Mouse (Mus musculus): ENCODE data around the gene Galnt18. TPM values are rescaled to one million over a fixed set of nuclear protein-coding genes. Genes with fewer than 3 reads are reported as not detected.

Galnt18 gene
- polyA plus RNA-seq, 1 experiment from 2014 or later = 13.4 TPM

DNA sequence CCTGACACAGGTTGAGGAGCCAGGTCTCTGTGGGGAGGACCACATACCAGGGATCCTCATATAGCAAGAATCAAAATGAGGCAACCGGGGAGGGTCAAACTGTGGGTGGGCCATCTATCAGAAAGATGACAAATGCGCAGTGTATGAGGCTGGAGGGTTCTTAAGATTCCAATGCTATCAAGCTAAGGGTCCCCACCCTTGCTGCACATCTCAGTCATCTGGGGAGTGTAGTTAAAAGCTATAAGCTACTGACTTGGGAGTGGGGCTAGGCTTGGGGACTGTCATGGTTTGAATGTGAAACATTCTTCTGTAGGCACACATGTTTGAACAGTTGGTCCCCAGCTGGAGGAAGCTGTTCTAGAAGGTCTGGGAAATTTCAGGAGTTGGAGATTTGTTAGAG is 288.2 kb downstream of the Galnt18 start:
- no peak for DNase-seq (ENCODE audit: low spot score)

DNA sequence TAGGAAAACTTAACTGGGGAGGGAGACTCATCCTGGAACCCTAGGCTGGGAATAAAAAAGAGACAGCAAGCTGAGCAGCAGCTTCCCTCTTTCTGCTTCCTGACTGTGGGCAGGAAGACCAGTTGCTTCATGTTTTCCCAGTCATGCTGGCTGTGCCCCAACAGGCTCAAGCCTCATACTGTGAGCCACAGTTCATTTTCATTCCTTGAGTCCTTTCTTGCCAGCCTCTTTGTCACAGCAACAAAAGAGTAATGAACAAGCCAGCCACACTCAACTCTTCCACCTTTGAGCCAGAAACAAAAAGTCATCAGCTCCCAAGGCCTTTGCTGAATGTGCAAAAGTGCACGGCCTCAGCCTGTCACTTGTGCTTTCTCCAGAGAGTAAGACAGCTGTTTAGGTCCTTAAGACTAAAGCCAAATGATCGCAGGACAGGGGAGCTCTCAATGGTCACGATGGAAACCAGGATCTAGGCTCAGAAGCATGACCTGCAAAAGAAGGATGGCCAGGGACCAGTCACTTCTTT is 292.9 kb downstream of the Galnt18 start:
- DNase-seq (ENCODE audit: low spot score) = no peak

DNA sequence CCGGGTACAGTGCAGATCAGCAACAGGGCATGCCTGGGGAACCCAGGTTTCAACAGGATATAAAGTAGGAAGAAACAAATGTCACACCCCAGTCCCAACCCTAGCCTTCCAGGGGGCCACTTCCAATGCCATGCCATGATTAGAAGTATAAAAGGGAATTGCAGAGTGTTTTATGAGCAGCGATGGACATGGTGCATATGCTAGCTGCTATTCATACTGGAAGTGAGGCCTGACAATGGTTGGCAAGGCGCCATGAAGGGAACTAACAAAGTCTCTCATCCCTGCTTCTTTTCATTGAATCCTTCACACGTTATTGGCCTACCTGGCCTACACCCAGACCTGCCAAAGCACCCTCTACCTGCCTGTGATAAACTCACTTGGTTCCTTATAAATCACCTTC is 295.9 kb downstream of the Galnt18 start:
- DNase-seq (ENCODE audit: low spot score) = no peak

DNA sequence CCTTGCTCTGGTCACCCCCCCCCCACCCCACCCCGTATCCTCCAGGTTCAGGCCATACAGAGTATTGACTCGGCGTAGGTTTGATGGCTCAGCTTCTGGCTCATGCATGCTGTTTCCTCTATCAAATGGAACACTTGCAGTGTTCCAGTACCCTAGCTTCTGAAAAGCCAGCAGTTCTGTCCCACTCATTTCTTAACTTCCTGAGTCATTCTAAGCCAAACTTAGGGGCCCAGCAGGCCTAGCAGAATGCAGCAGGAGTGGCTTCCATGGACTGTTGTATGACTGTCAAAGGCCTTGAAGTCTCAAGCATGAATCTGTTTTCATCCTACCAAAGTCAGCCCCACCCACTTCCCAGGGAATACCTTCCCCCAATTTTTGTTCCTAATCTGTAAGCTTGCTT is 296.5 kb downstream of the Galnt18 start:
- no peak for DNase-seq (ENCODE audit: low spot score)

DNA sequence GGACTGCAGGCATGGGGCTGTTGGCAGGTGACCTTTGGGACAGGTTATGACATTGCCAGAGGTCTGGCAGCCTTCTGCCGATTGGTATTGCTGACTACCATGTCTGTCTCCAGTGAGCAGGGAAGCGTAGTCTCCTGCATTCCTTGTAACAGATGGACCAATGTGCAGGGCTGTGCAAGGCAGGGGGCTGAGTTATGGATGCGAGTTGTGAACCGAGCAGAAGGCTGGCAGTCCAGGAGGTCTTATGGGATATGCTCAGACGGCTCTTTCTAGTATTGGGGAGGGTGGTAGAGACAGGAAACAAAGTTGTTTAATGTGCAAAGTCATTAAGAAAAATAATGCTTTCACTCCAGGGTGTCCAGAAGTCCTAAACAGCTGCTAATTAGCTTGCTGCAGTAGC is 312.1 kb downstream of the Galnt18 start:
- DNase-seq (ENCODE audit: low spot score) = no peak

DNA sequence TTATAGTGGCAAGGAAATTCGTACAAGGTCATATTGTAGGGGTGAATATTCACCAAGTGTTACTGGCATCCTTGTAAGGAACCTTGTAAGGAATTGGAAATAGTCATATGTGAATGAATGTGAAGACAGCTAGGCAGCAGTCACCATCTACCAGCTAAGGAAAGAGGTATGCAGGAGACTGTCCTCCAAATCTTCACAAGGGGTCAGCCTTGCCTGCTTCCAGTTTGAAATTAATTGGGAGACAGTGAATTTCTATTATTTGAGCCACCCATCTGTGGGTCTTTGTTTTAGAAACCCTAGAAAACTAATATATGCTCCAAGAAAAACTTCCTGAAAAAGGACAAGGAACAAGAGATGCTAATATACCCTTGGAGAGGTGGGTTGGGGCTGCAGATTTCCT is 313.1 kb downstream of the Galnt18 start:
- DNase-seq (ENCODE audit: low spot score) = no peak

- no peak for DNase-seq (ENCODE audit: low spot score)
Observed at GRCm38 (mm10) chr7:111466121-111466520, 313.7 kb downstream of the Galnt18 start.

DNA sequence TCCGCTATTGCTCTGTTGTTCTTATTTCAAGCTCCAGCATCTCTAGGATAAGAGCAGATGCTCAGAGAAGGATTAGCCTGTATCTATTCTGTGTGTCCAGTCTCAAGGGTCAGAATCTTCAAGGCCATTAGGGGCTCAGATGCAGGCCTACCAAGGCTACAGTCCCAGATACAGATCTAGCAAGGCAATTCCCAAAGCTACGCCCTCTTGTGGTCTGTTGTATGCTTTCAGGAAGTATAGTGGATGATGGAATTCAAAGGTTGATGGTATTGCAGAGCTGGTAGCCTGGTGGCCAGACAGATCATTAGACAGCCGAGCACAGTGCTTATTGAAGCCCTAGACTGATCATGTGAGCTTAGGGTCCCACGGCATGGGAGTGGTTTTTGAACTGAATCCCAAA is 320.1 kb downstream of the Galnt18 start:
- no peak for DNase-seq (ENCODE audit: low spot score)

GRCm38 (mm10) chr7:111456007-111456406 is 323.8 kb downstream of the Galnt18 start:
- DNase-seq (ENCODE audit: low spot score) = no peak

DNA sequence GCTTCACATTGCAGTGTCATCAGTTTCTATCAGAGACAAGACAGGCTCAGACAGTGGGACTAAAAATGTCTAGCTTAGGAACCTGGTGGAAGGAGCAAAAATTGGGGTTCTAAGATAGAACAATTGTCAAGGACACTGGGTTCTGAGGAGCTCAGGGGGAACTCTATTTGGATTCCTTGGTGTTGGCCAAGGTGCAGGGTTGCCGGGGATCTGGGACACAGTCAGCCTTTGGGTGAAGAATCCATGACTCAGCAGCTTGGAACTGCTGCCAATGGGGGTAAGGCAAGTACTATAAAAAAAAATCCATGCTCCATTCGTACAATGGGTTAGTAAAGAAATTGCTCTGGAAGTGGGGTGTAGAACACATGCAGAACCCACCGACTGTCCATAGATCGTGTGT is 324.2 kb downstream of the Galnt18 start:
- DNase-seq (ENCODE audit: low spot score) = no peak

DNA sequence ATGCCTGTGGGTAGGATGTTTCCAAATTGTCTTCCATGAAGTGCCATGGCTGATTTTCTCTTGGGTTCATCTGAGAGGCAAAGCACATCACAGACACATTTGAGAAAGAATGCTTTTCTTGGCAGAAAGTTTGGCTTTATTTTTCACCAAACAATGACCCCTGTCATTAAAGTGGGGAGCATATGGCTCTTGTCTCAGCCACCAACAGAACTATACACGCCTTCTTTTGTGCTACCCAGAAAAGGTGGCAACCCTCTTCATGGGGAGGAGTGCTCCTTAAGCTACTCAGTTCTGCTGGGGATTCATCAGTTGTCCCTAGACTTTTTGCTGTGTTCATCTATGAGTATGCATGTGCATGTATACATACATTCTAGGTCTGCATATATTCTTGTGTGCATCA is 327.8 kb downstream of the Galnt18 start:
- no peak for DNase-seq (ENCODE audit: low spot score)

- DNase-seq (ENCODE audit: low spot score) = no peak
Observed at GRCm38 (mm10) chr7:111450286-111451095, 329.3 kb downstream of the Galnt18 start.

GRCm38 (mm10) chr7:111433173-111433572 is 346.6 kb downstream of the Galnt18 start:
- no peak for DNase-seq (ENCODE audit: low spot score)

DNA sequence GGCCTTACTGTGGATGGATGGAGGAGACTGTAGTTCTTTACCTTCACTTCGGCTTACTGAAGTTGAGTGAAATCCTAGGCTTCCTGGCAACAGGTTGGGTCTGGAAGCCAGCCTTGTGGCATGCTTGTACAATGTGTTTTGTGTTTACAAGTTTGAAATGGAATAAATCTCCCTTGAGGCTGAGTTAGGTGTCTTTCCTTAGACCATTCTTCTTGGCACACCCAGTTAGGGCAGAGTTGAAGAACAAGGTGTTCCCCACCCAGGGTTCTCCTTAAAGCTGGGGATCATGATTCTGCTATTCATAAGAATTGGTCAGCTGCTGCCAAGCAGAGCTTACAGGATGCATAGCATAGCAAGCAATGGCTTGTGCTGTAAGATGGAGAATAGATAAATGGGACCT is 352.4 kb downstream of the Galnt18 start:
- no peak for DNase-seq (ENCODE audit: low spot score)

Small RNAs within 50 kb of the gene (microRNA-seq; reads per million reads assigned to microRNA genes)
- not detected for gene Gm25787 (ENCODE audit: borderline number of aligned reads)

Other genes starting within 250 kb of the Galnt18 start
- 32.9 and 34.6 TPM in 2 replicates for gene Usp47, start 243.5 kb upstream of the Galnt18 start, polyA plus RNA-seq (2015; fragmentation: Nextera tagmentation; extraction: Ambion mirVana)

Measured in thymus, postnatal 0 days (tissue).